Comparison of ENCODE assay signal across 8 mouse cellular contexts in the genomic region with DNA sequence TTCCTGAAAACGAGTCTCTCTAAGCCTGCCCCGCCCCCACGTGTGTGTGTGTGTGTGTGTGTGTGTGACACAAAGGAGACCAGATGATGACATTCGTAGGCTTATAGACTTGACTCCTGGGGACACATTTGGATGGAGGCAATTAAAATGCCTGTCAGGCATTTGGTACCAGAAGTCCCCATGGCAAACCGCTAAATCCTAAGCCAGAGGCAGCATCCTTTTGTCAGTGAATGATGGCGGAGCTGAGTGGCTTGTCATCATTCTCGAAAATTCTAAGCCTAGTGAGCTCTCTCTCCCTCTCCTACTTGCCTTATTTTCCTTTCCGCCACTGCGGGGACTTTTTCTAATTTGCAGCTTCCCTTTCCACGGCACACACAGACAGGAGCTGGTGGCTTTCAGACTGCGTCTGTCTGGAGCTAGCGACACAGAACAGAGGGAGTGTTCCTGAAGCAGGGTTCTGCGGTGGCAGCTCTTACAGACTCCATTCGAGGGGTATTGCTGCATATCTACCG.
DNase-seq lines count a peak whose midpoint lies in the region; ATAC-seq lines count a peak whose summit lies in the region.
"Had no signal": no experiment of that assay in that cellular context is flagged by ENCODE, and none has a peak within 500 bp of the region (broad histone marks: within the 10 kb centered on the region; RNA-seq: fewer than 3 reads in every experiment).

No protein-coding gene starts in this region.

- peak overlapping the region; percentile 16 for H3K4me2 ChIP-seq in hindbrain, embryonic 11.5 days (replicated peaks; ENCODE audit: low read depth, low read length)
- H3K4me2 ChIP-seq: lung, embryonic 14.5 days had no signal

- WGBS in hindbrain, embryonic 11.5 days = 37% methylated on average over 15 of the region's 15 CpGs

- peak overlapping the region; percentile 96 for H3K27ac ChIP-seq in hindbrain, embryonic 11.5 days (ENCODE audit: low read depth, low read length)

- peak; percentile 90 for ATAC-seq in hindbrain, embryonic 11.5 days (ENCODE audit: low FRiP score)

- H3K36me3 ChIP-seq in hindbrain, embryonic 11.5 days (ENCODE audit: control insufficient read depth, insufficient read depth, low read length) = no peaks in the 10 kb centered on the region

- H3K4me3 ChIP-seq in hindbrain, embryonic 11.5 days (ENCODE audit: low read depth, low read length) = peak overlapping the region; percentile 29

- no peaks in the 10 kb centered on the region for H3K9me3 ChIP-seq in hindbrain, embryonic 11.5 days (ENCODE audit: control insufficient read depth, low read length)

- peak; percentile 1 for DNase-seq in c-Kit-positive CD71-negative TER-119-negative erythroid progenitor cells, embryonic 14.5 days (ENCODE audit: low read depth)
- DNase-seq in embryo, embryonic 10 days (ENCODE audit: low spot score) = peak; percentile 35
- DNase-seq in hindbrain, embryonic 11.5 days (ENCODE audit: low spot score) = peak; percentile 80
- DNase-seq in left cerebral cortex, postnatal 36 days (ENCODE audit: low spot score in 2 of 2) = peak; percentile 82 to 83
- DNase-seq in retina, postnatal 7 days (ENCODE audit: low read depth, low spot score) = peak; percentile 32
- no peak for DNase-seq in gastrocnemius, adult 8-10 months (ENCODE audit: low spot score in 2 of 2)
- DNase-seq in spleen, postnatal 10 days (ENCODE audit: low spot score in 2 of 2) = no peak
- DNase-seq: lung, embryonic 14.5 days had no signal

- H3K27me3 ChIP-seq in hindbrain, embryonic 11.5 days (ENCODE audit: control insufficient read depth, insufficient read depth, low read length) = no peaks in the 10 kb centered on the region

- peaks cover 4% of the 10 kb centered on the region; the same call in 1 of the 2 replicates for H3K4me1 ChIP-seq in hindbrain, embryonic 11.5 days (replicated peaks; ENCODE audit: control insufficient read depth, insufficient read depth, low read length)

- intact Hi-C loops in left cerebral cortex, postnatal 36 days (cut with DNase I) = loop anchor here (2.0 to 10.0 kb wide), 5 partner anchors 41 to 217 kb away; partner anchors contain the start of gene Unc80

- H3K9ac ChIP-seq in hindbrain, embryonic 11.5 days (ENCODE audit: low read depth, low read length) = peak overlapping the region; percentile 69
- H3K9ac ChIP-seq: lung, embryonic 14.5 days had no signal

Comparison
In these comparisons a context has a peak if more than half of its experiments do, and no peak if none do; other contexts are left out.
1. DNase-seq: peak in c-Kit-positive CD71-negative TER-119-negative erythroid progenitor cells, embryonic 14.5 days (single experiment), embryo, embryonic 10 days (single experiment), hindbrain, embryonic 11.5 days (single experiment), left cerebral cortex, postnatal 36 days (2 of 2) and retina, postnatal 7 days (single experiment); none in gastrocnemius, adult 8-10 months (0 of 2) and spleen, postnatal 10 days (0 of 2).